8 mouse cellular contexts compared by ENCODE assay signal in genomic region chr9:56924651-56925027, GRCm38 (mm10). TPM values are rescaled to one million over a fixed set of nuclear protein-coding genes. Genes with fewer than 3 reads are reported as not detected.
DNase-seq lines count a peak whose midpoint lies in the region; ATAC-seq and TF ChIP-seq lines count a peak whose summit lies in the region.

No protein-coding gene starts in this region.

- dilution Hi-C loops in CH12.LX (cut with MboI; ENCODE audit: extremely low pct_ligation_motif_present, extremely low pct_unique_long_range_greater_than_20kb, low sequenced_read_pairs) = no loop called here

- WGBS in hindbrain, embryonic 16.5 days = 19% methylated on average over 7 of the region's 7 CpGs
- 20% methylated on average over 7 of the region's 7 CpGs for WGBS in macrophage (ENCODE audit: missing documents)
- WGBS in small intestine, adult 2 months = 23% methylated on average over 7 of the region's 7 CpGs

- H3K36me3 ChIP-seq in CH12.LX (replicated peaks in 1 of 2; ENCODE audit: control insufficient read depth in 1 of 2, insufficient read depth in 1 of 2, low read length in 1 of 2) (peaks cover 3 to 48% of the 10 kb centered on the region in 2 experiments), macrophage (ENCODE audit: inconsistent target) (peaks cover 20% of the 10 kb centered on the region; the same call in 1 of the 2 replicates)
- no peaks in the 10 kb centered on the region for H3K36me3 ChIP-seq in hindbrain, embryonic 16.5 days (ENCODE audit: control insufficient read depth, insufficient read depth, low read length)
- H3K36me3 ChIP-seq in small intestine, adult 2 months (ENCODE audit: control insufficient read depth, insufficient read depth, low read length) = no peaks in the 10 kb centered on the region; the same call in 1 of the 2 replicates

- H3K27ac ChIP-seq in CH12.LX (ENCODE audit: insufficient read depth, low read depth) (no peak overlapping the region), macrophage (peak overlapping the region; percentile 57)
- no peak overlapping the region for H3K27ac ChIP-seq in hindbrain, embryonic 16.5 days (ENCODE audit: low read depth, low read length)
- H3K27ac ChIP-seq in small intestine, adult 2 months (ENCODE audit: insufficient read depth, low read depth, low read length) = peak overlapping the region; percentile 18

- peaks cover 6% of the 10 kb centered on the region for H3K9me3 ChIP-seq in CH12.LX (replicated peaks; ENCODE audit: low read length)
- no peaks in the 10 kb centered on the region for H3K9me3 ChIP-seq in hindbrain, embryonic 16.5 days (ENCODE audit: control insufficient read depth, low read length)

- H3K4me3 ChIP-seq in CH12.LX (replicated peaks in 1 of 3; ENCODE audit: low read depth in 2 of 3, low read length in 2 of 3, poor library complexity in 1 of 3) (no peak overlapping the region), macrophage (ENCODE audit: inconsistent target) (no peak overlapping the region)
- H3K4me3 ChIP-seq in hindbrain, embryonic 16.5 days (ENCODE audit: low read length) = peak overlapping the region; percentile 19
- H3K4me3 ChIP-seq in small intestine, adult 2 months (ENCODE audit: low read depth, low read length) = peak overlapping the region; percentile 35

- TF ChIP-seq RAD21 in CH12.LX (IDR thresholded peaks at IDR 0.05; ENCODE audit: low read depth, low read length) = no peak

- TF ChIP-seq EP300 in CH12.LX (IDR thresholded peaks at IDR 0.05; ENCODE audit: low read length) = no peak

- peaks cover 17 to 34% of the 10 kb centered on the region in 2 experiments for H3K4me1 ChIP-seq in CH12.LX (ENCODE audit: control insufficient read depth in 1 of 2, insufficient read depth in 2 of 2)
- H3K4me1 ChIP-seq in hindbrain, embryonic 16.5 days (ENCODE audit: control insufficient read depth, insufficient read depth, low read depth, low read length) = peaks cover 24% of the 10 kb centered on the region
- peaks cover 11% of the 10 kb centered on the region for H3K4me1 ChIP-seq in small intestine, adult 2 months (ENCODE audit: control insufficient read depth, insufficient read depth, insufficient read length, low read length)

- DNase-seq in CH12.LX (ENCODE audit: extremely low read depth) = no peak
- peak; percentile 40 for DNase-seq in cerebellum, adult 9-11 months
- DNase-seq in gastrocnemius, postnatal 14 days = peak; percentile 84
- peak; percentile 31 to 57 for DNase-seq in left cerebral cortex, postnatal 14 days (ENCODE audit: low spot score in 2 of 2)
- no peak for DNase-seq in natural killer cell, adult 2 months (ENCODE audit: low spot score in 2 of 2)

- no peak overlapping the region for H3K9ac ChIP-seq in CH12.LX (ENCODE audit: insufficient read depth, low read depth)
- H3K9ac ChIP-seq in hindbrain, embryonic 16.5 days (ENCODE audit: low read depth, low read length) = peak overlapping the region; percentile 17; the same call in 1 of the 2 replicates

- no peaks in the 10 kb centered on the region for H3K79me2 ChIP-seq in CH12.LX (replicated peaks; ENCODE audit: control insufficient read depth, extremely low read depth, insufficient read depth, poor library complexity, severe bottlenecking)
- H3K79me2 ChIP-seq in macrophage (ENCODE audit: inconsistent target) = peaks cover 29% of the 10 kb centered on the region; the same call in 1 of the 2 replicates

- in situ Hi-C loops in CH12.LX (cut with MboI; ENCODE audit: low pct_ligation_motif_present, low pct_unique_long_range_greater_than_20kb, low sequenced_read_pairs) = no loop called here

- H3K27me3 ChIP-seq in CH12.LX (replicated peaks) = peaks cover 11% of the 10 kb centered on the region
- H3K27me3 ChIP-seq in hindbrain, embryonic 16.5 days (replicated peaks; ENCODE audit: control insufficient read depth, insufficient read depth, low read length) = peaks cover 2% of the 10 kb centered on the region; the same call in 1 of the 2 replicates
- no peaks in the 10 kb centered on the region for H3K27me3 ChIP-seq in small intestine, adult 2 months (ENCODE audit: control insufficient read depth, insufficient read depth, low read length)

- 0 out of 2 replicates have a peak overlapping the region, but pooled peaks have one; percentile 19 for H3K4me2 ChIP-seq in CH12.LX (ENCODE audit: insufficient read depth, low read depth, poor library complexity, severe bottlenecking)
- H3K4me2 ChIP-seq in hindbrain, embryonic 16.5 days (ENCODE audit: low read length) = peak overlapping the region; percentile 50

- no peak for TF ChIP-seq CTCF in CH12.LX (conservative IDR thresholded peaks at IDR 0.05 in 1 of 2, IDR thresholded peaks at IDR 0.05 in 1 of 2; ENCODE audit: low read depth in 2 of 2, low read length in 2 of 2)
- no peak for TF ChIP-seq CTCF in small intestine, adult 2 months (IDR thresholded peaks at IDR 0.05; ENCODE audit: extremely low read depth, insufficient read length, insufficient replicate concordance, low read depth, low read length)

- ATAC-seq in hindbrain, embryonic 16.5 days = peak; percentile 34; the same call in 1 of the 2 replicates

- no peak for TF ChIP-seq POLR2A in CH12.LX (IDR thresholded peaks at IDR 0.05; ENCODE audit: low read depth, low read length)
- TF ChIP-seq POLR2A in small intestine, adult 2 months (IDR thresholded peaks at IDR 0.05; ENCODE audit: low read depth, low read length) = no peak

- intact Hi-C loops in gastrocnemius, postnatal 14 days (cut with DNase I; ENCODE audit: low total_unique reads) = loop anchor here (5.0 to 10.0 kb wide), 2 partner anchors 32 to 210 kb away; partner anchors contain the start of gene Man2c1
- intact Hi-C loops in left cerebral cortex, postnatal 14 days (cut with DNase I) = loop anchor here (5.0 kb wide), 1 partner anchor 208 kb away; the partner anchor contains the start of gene Man2c1

TF ChIP-seq in CH12.LX, 34 proteins besides CTCF, POLR2A, EP300 and RAD21 (continues in another document):
- TF ChIP-seq MAX (IDR thresholded peaks at IDR 0.05; ENCODE audit: low read length) (no peak), IRF4 (IDR thresholded peaks at IDR 0.05; ENCODE audit: low read depth, low read length) (0 out of 2 replicates have a peak, but pooled peaks have one; percentile 38), ETS1 (conservative IDR thresholded peaks at IDR 0.05; ENCODE audit: low read depth, low read length) (peak; percentile 57), MAZ (IDR thresholded peaks at IDR 0.05; ENCODE audit: low read depth, low read length) (no peak)

RNA-seq across cellular contexts. Expression of gene Snx33, which starts 3.5 kb away (rescaled TPM):
- total RNA-seq in CH12.LX (2012; rRNA removed) (2.6 and 3.2 TPM in 2 replicates), CH12.LX (2014; rRNA removed) (1.4 and 1.7 TPM in 2 replicates)
- polyA plus RNA-seq in CH12.LX (2012; ENCODE audit: insufficient read length, low read depth) (2.2 and 2.6 TPM in 2 replicates), macrophage (2018) (6.7 to 10.5 TPM (median 9.2 TPM) in 3 replicates)
- total RNA-seq in gastrocnemius, postnatal 14 days (2021) = 1 to 10 TPM; 6.4 to 6.5 TPM
- polyA plus RNA-seq in hindbrain, embryonic 16.5 days (2015; fragmentation: Nextera tagmentation; extraction: Ambion mirVana) = 3.0 and 3.8 TPM in 2 replicates
- 1 to 10 TPM; 4.6 to 5.2 TPM for total RNA-seq in left cerebral cortex, postnatal 14 days (2021)
- total RNA-seq in macrophage (2018; cell fraction: chromatin; rRNA removed) = 10 to 100 TPM in 19 of 26 experiments, 1 to 10 TPM in 7; 6.2 to 41.8 (median 13.9) TPM
- total RNA-seq in macrophage (2018; cell fraction: cytosol; rRNA removed) = 10 to 100 TPM in 19 of 26 experiments, 1 to 10 TPM in 7; 4.7 to 20.6 (median 12.1) TPM
- 10 to 100 TPM in 24 of 26 experiments, 1 to 10 TPM in 2; 8.9 to 40.6 (median 19.4) TPM for total RNA-seq in macrophage (2018; cell fraction: nucleus; rRNA removed)
- 2.7 and 3.8 TPM in 2 replicates for polyA plus RNA-seq in small intestine, adult 2 months (2012; rRNA removed)

RNA-seq across cellular contexts. Expression of gene Imp3, which starts 12.6 kb away (rescaled TPM):
- total RNA-seq in CH12.LX (2012; rRNA removed) (196 and 197 TPM in 2 replicates), CH12.LX (2014; rRNA removed) (134 and 165 TPM in 2 replicates)
- polyA plus RNA-seq in CH12.LX (2012; ENCODE audit: insufficient read length, low read depth) (134 and 154 TPM in 2 replicates), macrophage (2018) (8.7 to 43.8 TPM (median 38.4 TPM) in 3 replicates)
- 10 to 100 TPM; 40.1 to 43.1 TPM for total RNA-seq in gastrocnemius, postnatal 14 days (2021)
- 66.8 and 66.9 TPM in 2 replicates for polyA plus RNA-seq in hindbrain, embryonic 16.5 days (2015; fragmentation: Nextera tagmentation; extraction: Ambion mirVana)
- total RNA-seq in left cerebral cortex, postnatal 14 days (2021) = 10 to 100 TPM; 50.6 to 51.1 TPM
- total RNA-seq in macrophage (2018; cell fraction: chromatin; rRNA removed) = 10 to 100 TPM in 4 of 26 experiments, 1 to 10 TPM in 21, not detected in 1; 1.1 to 17.9 (median 3.6) TPM
- 10 to 100 TPM; 14.8 to 45.0 (median 28.8) TPM for total RNA-seq in macrophage (2018; cell fraction: cytosol; rRNA removed)
- total RNA-seq in macrophage (2018; cell fraction: nucleus; rRNA removed) = 10 to 100 TPM in 18 of 26 experiments, 1 to 10 TPM in 8; 3.9 to 31.6 (median 12.3) TPM
- polyA plus RNA-seq in small intestine, adult 2 months (2012; rRNA removed) = 144 and 233 TPM in 2 replicates

RNA-seq across cellular contexts. Expression of gene Snupn, which starts 26.0 kb away (rescaled TPM):
- total RNA-seq in CH12.LX (2012; rRNA removed) = 21.2 and 22.3 TPM in 2 replicates
- 25.1 and 27.3 TPM in 2 replicates for total RNA-seq in CH12.LX (2014; rRNA removed)
- polyA plus RNA-seq in CH12.LX (2012; ENCODE audit: insufficient read length, low read depth) = 18.3 and 21.8 TPM in 2 replicates
- total RNA-seq in gastrocnemius, postnatal 14 days (2021) = 1 to 10 TPM; 7.3 to 7.4 TPM
- polyA plus RNA-seq in hindbrain, embryonic 16.5 days (2015; fragmentation: Nextera tagmentation; extraction: Ambion mirVana) = 28.9 and 29.9 TPM in 2 replicates
- total RNA-seq in left cerebral cortex, postnatal 14 days (2021) = 10 to 100 TPM; 17.3 to 17.7 TPM
- total RNA-seq in macrophage (2018; cell fraction: chromatin; rRNA removed) = 10 to 100 TPM in 1 of 26 experiments, 1 to 10 TPM in 25; 1.4 to 12.5 (median 6.4) TPM
- total RNA-seq in macrophage (2018; cell fraction: cytosol; rRNA removed) = 1 to 10 TPM; 3.1 to 8.4 (median 6.0) TPM
- total RNA-seq in macrophage (2018; cell fraction: nucleus; rRNA removed) = 1 to 10 TPM; 1.2 to 8.8 (median 5.2) TPM
- 5.8 to 9.0 TPM (median 7.9 TPM) in 3 replicates for polyA plus RNA-seq in macrophage (2018)
- 1.1 and 2.0 TPM in 2 replicates for polyA plus RNA-seq in small intestine, adult 2 months (2012; rRNA removed)

RNA-seq across cellular contexts. Expression of gene Cspg4, which starts 59.8 kb away (rescaled TPM):
- total RNA-seq in CH12.LX (2012; rRNA removed) (0.04 and 0.08 TPM in 2 replicates), CH12.LX (2014; rRNA removed) (0.08 TPM in 1 of 2 replicates, not detected in the other)
- polyA plus RNA-seq in CH12.LX (2012; ENCODE audit: insufficient read length, low read depth) (0.06 TPM in 1 of 2 replicates, not detected in the other), macrophage (2018) (0.14 TPM in 1 of 3 replicates, not detected in the others)
- total RNA-seq in gastrocnemius, postnatal 14 days (2021) = 10 to 100 TPM; 13.8 to 20.6 TPM
- polyA plus RNA-seq in hindbrain, embryonic 16.5 days (2015; fragmentation: Nextera tagmentation; extraction: Ambion mirVana) = 10.7 and 10.8 TPM in 2 replicates
- 10 to 100 TPM; 21.4 to 25.0 TPM for total RNA-seq in left cerebral cortex, postnatal 14 days (2021)
- total RNA-seq in macrophage (2018; cell fraction: chromatin; rRNA removed) = 1 to 10 TPM in 1 of 26 experiments, under 1 TPM in 3, not detected in 22; 0.16 to 1.6 (median 0.36) TPM
- total RNA-seq in macrophage (2018; cell fraction: cytosol; rRNA removed) = under 1 TPM in 5 of 26 experiments, not detected in 21; 0.03 to 0.09 (median 0.05) TPM
- total RNA-seq in macrophage (2018; cell fraction: nucleus; rRNA removed) = under 1 TPM in 4 of 26 experiments, not detected in 22; 0.06 to 0.44 (median 0.15) TPM
- 8.3 and 11.4 TPM in 2 replicates for polyA plus RNA-seq in small intestine, adult 2 months (2012; rRNA removed)

Comparison
In these comparisons a context has a peak if more than half of its experiments do, and no peak if none do; other contexts are left out.
1. DNase-seq: peak in cerebellum, adult 9-11 months (single experiment), gastrocnemius, postnatal 14 days (single experiment) and left cerebral cortex, postnatal 14 days (2 of 2); none in CH12.LX (single experiment) and natural killer cell, adult 2 months (0 of 2).
2. H3K27ac ChIP-seq: peak in macrophage (single experiment) and small intestine, adult 2 months (single experiment); none in CH12.LX (single experiment) and hindbrain, embryonic 16.5 days (single experiment).
3. H3K4me3 ChIP-seq: peak in hindbrain, embryonic 16.5 days (single experiment) and small intestine, adult 2 months (single experiment); none in CH12.LX (0 of 3) and macrophage (single experiment).